Mouse (Mus musculus): ENCODE data around the gene Slc9c1. TPM values are rescaled to one million over a fixed set of nuclear protein-coding genes. Genes with fewer than 3 reads are reported as not detected.
"Not testable (repeated sequence)": the region's sequence is repeated elsewhere in the genome, so short reads cannot be mapped to it uniquely, and the experiment has no call there.

Gene Slc9c1
- not detected in 2 replicates for polyA plus RNA-seq (2011; ENCODE audit: insufficient read depth, insufficient read length, low replicate concordance, missing spikeins)

DNA sequence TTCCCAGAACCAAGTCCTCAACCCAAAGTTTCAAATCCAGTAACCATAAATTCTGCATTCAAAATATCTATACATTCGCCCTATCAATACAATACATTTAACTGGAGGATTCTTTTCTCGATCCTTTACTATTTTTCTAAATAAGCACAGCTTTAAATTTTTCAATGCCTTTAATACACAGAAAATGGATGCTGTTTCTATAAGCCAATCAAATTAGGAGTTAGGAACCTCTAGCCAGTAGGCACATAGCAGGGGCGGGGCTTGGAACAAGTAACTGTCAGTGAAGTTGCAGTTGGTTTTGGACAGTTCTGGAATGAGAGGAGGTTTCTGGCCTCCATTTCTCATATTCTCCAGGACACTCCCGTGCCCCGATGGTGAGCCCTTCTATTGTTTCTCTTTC lies at the start of gene Slc9c1:
Slc9c1 (plus strand) TSS at position 301 of the 400 bp plus-strand sequence.
- TF ChIP-seq POLR2A (IDR thresholded peaks at IDR 0.05; ENCODE audit: borderline replicate concordance, control insufficient read depth, low read depth, low read length) (no peak), CTCF (IDR thresholded peaks at IDR 0.05; ENCODE audit: control insufficient read depth, insufficient read depth, low read length) (no peak)
- Histone ChIP-seq H3K4me1 (ENCODE audit: control insufficient read depth, insufficient read depth, low read length) (no peaks in the 10 kb centered on the region), H3K4me3 (replicated peaks; ENCODE audit: control insufficient read depth, low read depth, low read length) (no peak within 1 kb of the TSS), H3K27ac (ENCODE audit: control insufficient read depth, insufficient read depth, low read depth, low read length, poor library complexity) (no peak within 1 kb of the TSS)
- WGBS: 79% methylated on average over 5 of the region's 5 CpGs

DNA sequence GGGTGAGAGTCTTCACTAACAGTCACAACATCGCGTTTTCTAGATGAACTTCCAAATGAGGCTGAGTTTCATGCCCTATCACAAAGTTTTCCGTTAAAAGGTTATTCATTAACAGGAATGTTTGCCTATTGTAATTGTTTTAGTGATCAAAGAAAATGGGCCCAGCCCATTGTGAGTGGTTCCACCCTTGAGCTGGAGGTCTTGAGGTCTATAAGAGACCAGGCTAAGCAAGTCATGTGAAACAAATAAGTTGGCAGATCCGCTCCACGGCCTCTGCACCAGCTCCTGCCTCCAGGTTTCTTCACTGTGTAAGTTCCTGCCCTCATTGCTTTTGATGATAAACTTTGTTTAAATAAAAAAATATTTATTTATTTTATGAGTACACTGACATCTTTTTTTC lies 42.2 kb upstream of the Slc9c1 start, which contains the start of gene Gm609:
Gm609 (minus strand) TSS at position 43 of the 400 bp plus-strand sequence.
- 81% methylated on average over 5 of the region's 5 CpGs for WGBS
- Histone ChIP-seq H3K4me1 (ENCODE audit: control insufficient read depth, insufficient read depth, low read length) (no peaks in the 10 kb centered on the region), H3K4me3 (replicated peaks; ENCODE audit: control insufficient read depth, low read depth, low read length) (no peak within 1 kb of the TSS), H3K27ac (ENCODE audit: control insufficient read depth, insufficient read depth, low read depth, low read length, poor library complexity) (no peak within 1 kb of the TSS)
- TF ChIP-seq POLR2A (IDR thresholded peaks at IDR 0.05; ENCODE audit: borderline replicate concordance, control insufficient read depth, low read depth, low read length): no peak
- TF ChIP-seq CTCF (IDR thresholded peaks at IDR 0.05; ENCODE audit: control insufficient read depth, insufficient read depth, low read length): no peak

DNA sequence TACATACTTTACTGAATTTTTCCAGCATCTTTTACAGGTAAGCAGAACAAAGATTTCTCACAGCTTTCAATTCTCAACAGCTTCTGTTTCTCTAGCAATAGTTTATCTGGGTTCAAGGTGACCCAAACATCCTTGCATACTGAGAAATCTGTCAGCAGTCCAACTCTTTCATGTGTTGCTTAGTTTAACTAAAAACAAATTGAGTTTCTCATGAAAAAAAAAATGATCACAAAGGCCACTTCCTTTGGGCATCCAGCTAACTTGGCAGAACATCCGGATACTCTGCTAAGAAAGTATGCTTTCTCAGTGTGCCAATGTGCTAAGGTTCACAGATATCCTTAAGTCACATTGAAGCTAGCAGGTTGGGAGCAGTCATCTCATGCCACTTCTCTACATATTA lies 39.8 kb upstream of the Slc9c1 start:
- Histone ChIP-seq H3K27ac (ENCODE audit: control insufficient read depth, insufficient read depth, low read depth, low read length, poor library complexity) (no peak overlapping the region), H3K4me3 (replicated peaks; ENCODE audit: control insufficient read depth, low read depth, low read length) (no peak overlapping the region), H3K4me1 (ENCODE audit: control insufficient read depth, insufficient read depth, low read length) (no peaks in the 10 kb centered on the region)
- 73% methylated on average over 1 of the region's 1 CpGs for WGBS
- TF ChIP-seq POLR2A (IDR thresholded peaks at IDR 0.05; ENCODE audit: borderline replicate concordance, control insufficient read depth, low read depth, low read length) (no peak), CTCF (IDR thresholded peaks at IDR 0.05; ENCODE audit: control insufficient read depth, insufficient read depth, low read length) (no peak)

DNA sequence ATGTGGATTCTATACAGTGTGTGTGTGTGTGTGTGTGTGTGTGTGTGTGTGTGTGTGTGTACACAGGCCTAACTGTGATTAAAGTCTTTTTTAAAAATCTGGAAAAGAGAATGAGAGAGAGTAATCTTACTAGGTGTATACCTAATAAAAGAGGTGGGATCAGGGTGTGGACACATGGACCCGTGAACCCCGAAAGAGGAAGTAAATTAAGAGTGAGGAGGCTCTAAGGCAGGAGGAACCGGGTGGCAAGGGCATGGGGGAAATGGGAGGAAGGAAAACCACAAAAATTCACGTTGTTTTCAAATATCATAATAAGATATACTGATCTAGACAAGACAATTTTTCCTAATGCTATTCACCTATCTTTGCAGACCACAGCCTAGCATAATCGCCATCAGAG lies 9.6 kb upstream of the Slc9c1 start:
- no peak overlapping the region for H3K27ac ChIP-seq (ENCODE audit: control insufficient read depth, insufficient read depth, low read depth, low read length, poor library complexity)
- 8% methylated on average over 5 of the region's 5 CpGs for WGBS

GRCm38 (mm10) chr16:45531950-45532349 lies 3.2 kb upstream of the Slc9c1 start, which contains the start of gene Gm17783:
Gm17783 (minus strand) TSS chr16:45532050.
- TF ChIP-seq POLR2A (IDR thresholded peaks at IDR 0.05; ENCODE audit: borderline replicate concordance, control insufficient read depth, low read depth, low read length) (no peak), CTCF (IDR thresholded peaks at IDR 0.05; ENCODE audit: control insufficient read depth, insufficient read depth, low read length) (no peak)
- H3K4me1 ChIP-seq (ENCODE audit: control insufficient read depth, insufficient read depth, low read length): no peaks in the 10 kb centered on the region
- H3K4me3 ChIP-seq (replicated peaks; ENCODE audit: control insufficient read depth, low read depth, low read length): no peak within 1 kb of the TSS
- no peak within 1 kb of the TSS for H3K27ac ChIP-seq (ENCODE audit: control insufficient read depth, insufficient read depth, low read depth, low read length, poor library complexity)
- WGBS: 70% methylated on average over 4 of the region's 4 CpGs

More for the DNA sequence above, 9.6 kb upstream of the Slc9c1 start:
- TF ChIP-seq POLR2A (IDR thresholded peaks at IDR 0.05; ENCODE audit: borderline replicate concordance, control insufficient read depth, low read depth, low read length) (no peak), CTCF (IDR thresholded peaks at IDR 0.05; ENCODE audit: control insufficient read depth, insufficient read depth, low read length) (no peak)
- Histone ChIP-seq H3K4me1 (ENCODE audit: control insufficient read depth, insufficient read depth, low read length) (no peaks in the 10 kb centered on the region), H3K4me3 (replicated peaks; ENCODE audit: control insufficient read depth, low read depth, low read length) (no peak overlapping the region)

DNA sequence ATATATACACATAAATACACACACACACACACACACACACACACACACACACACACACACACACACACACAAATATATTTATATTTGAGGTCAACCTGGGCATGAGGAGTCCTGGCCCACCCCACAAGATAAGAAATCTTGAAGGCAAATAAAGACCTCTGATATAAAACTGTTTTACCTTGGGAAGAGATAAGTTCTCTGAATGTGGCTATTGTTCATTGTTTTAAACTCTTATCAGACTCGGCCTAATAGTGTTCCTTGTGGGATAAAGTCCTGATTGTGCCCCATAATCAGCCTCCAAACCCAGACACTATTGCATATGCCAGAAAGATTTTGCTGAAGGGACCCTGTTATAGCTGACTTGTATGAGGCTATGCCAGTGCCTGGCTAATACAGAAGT lies 3.2 kb downstream of the Slc9c1 start:
- H3K4me1 ChIP-seq (ENCODE audit: control insufficient read depth, insufficient read depth, low read length); H3K27ac ChIP-seq (ENCODE audit: control insufficient read depth, insufficient read depth, low read depth, low read length, poor library complexity); H3K4me3 ChIP-seq (replicated peaks; ENCODE audit: control insufficient read depth, low read depth, low read length): not testable (repeated sequence)
- WGBS: 73% methylated on average over 1 of the region's 1 CpGs

- Histone ChIP-seq H3K4me1 (ENCODE audit: control insufficient read depth, insufficient read depth, low read length) (peaks cover 2% of the 10 kb centered on the region), H3K27ac (ENCODE audit: control insufficient read depth, insufficient read depth, low read depth, low read length, poor library complexity) (no peak overlapping the region), H3K4me3 (replicated peaks; ENCODE audit: control insufficient read depth, low read depth, low read length) (no peak overlapping the region)
- no peak for TF ChIP-seq CTCF (IDR thresholded peaks at IDR 0.05; ENCODE audit: control insufficient read depth, insufficient read depth, low read length)
- TF ChIP-seq POLR2A (IDR thresholded peaks at IDR 0.05; ENCODE audit: borderline replicate concordance, control insufficient read depth, low read depth, low read length): no peak
Measured at GRCm38 (mm10) chr16:45542108-45542507, 7.0 kb downstream of the Slc9c1 start.

- TF ChIP-seq CTCF (IDR thresholded peaks at IDR 0.05; ENCODE audit: control insufficient read depth, insufficient read depth, low read length) (no peak), POLR2A (IDR thresholded peaks at IDR 0.05; ENCODE audit: borderline replicate concordance, control insufficient read depth, low read depth, low read length) (no peak)
- H3K4me1 ChIP-seq (ENCODE audit: control insufficient read depth, insufficient read depth, low read length): peaks cover 2% of the 10 kb centered on the region
- 13% methylated on average over 3 of the region's 3 CpGs for WGBS
- H3K27ac ChIP-seq (ENCODE audit: control insufficient read depth, insufficient read depth, low read depth, low read length, poor library complexity): no peak overlapping the region
- H3K4me3 ChIP-seq (replicated peaks; ENCODE audit: control insufficient read depth, low read depth, low read length): no peak overlapping the region
Measured at GRCm38 (mm10) chr16:45544341-45544740, 9.2 kb downstream of the Slc9c1 start.

DNA sequence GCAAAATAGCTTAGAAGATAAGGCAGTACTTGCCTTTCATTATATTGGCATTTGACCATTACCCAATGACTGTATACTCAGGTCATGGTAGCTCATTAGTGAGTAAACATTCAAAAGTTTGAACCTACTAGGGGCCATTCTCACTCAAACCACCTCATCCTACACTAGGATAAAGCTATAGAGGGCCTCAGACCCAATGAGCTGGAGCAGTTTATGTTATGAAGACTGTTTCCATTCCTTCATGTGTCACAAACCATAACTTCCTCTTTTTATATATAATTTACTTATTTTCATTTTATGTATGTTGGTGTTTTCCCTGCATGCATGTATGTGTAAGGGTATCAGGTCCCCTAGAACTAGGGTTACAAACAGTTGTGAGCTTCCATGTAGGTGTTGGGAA lies 12.9 kb downstream of the Slc9c1 start:
- H3K4me1 ChIP-seq (ENCODE audit: control insufficient read depth, insufficient read depth, low read length): peaks cover 2% of the 10 kb centered on the region
- H3K4me3 ChIP-seq (replicated peaks; ENCODE audit: control insufficient read depth, low read depth, low read length): no peak overlapping the region
- no peak for TF ChIP-seq CTCF (IDR thresholded peaks at IDR 0.05; ENCODE audit: control insufficient read depth, insufficient read depth, low read length)
- TF ChIP-seq POLR2A (IDR thresholded peaks at IDR 0.05; ENCODE audit: borderline replicate concordance, control insufficient read depth, low read depth, low read length): no peak
- no peak overlapping the region for H3K27ac ChIP-seq (ENCODE audit: control insufficient read depth, insufficient read depth, low read depth, low read length, poor library complexity)

All from bone marrow, adult 2 months (tissue).